Mouse (Mus musculus): Measurements from ENCODE around the gene Olfr243. TPM values are rescaled to one million over a fixed set of nuclear protein-coding genes. Genes with fewer than 3 reads are reported as not detected.
"Not testable (repeated sequence)": the region's sequence is repeated elsewhere in the genome, so short reads cannot be mapped to it uniquely, and the experiment has no call there.

The Olfr243 gene
- polyA plus RNA-seq (2014; fragmentation: Nextera tagmentation; extraction: Ambion mirVana): not detected in 2 replicates

DNA sequence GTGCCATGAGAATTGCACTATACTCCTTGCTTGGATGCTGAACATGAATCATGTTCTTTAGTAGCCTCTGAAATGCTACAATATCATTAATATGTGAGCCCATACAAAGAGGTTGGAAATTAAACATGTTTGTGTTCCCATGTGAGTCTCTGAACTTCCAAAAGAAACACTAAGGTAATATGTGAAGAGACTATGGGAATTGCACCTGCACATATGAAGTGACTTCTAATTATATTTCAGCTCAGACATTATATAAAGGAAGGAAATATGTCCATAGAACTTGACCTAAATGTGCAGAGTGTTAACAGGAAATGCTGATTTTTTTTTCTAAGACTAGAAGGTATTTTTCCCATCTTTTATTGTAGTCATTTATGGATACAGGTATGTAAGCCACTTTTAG lies at the start of gene Olfr243:
Gene Olfr243, plus strand, starts transcription at position 301 of the 400 bp plus-strand sequence.
- Histone ChIP-seq H3K4me1 (ENCODE audit: control insufficient read depth, insufficient read depth, low read length) (no peaks in the 10 kb centered on the region), H3K27ac (replicated peaks; ENCODE audit: low read depth, low read length) (no peak within 1 kb of the TSS), H3K4me2 (ENCODE audit: low read depth, low read length) (no peak within 1 kb of the TSS), H3K9ac (replicated peaks; ENCODE audit: low read length) (no peak within 1 kb of the TSS), H3K36me3 (replicated peaks; ENCODE audit: control insufficient read depth, insufficient read depth, low read depth, low read length) (no peaks in the 10 kb centered on the region), H3K4me3 (ENCODE audit: low read depth, low read length) (no peak within 1 kb of the TSS), H3K9me3 (replicated peaks; ENCODE audit: control insufficient read depth, low read length) (no peaks in the 10 kb centered on the region), H3K27me3 (ENCODE audit: control insufficient read depth, insufficient read depth, low read length) (no peaks in the 10 kb centered on the region)
- no peak for DNase-seq (ENCODE audit: low spot score)
- ATAC-seq (replicated peaks; ENCODE audit: insufficient number of reproducible peaks, low FRiP score, low TSS enrichment, low read depth): no peak

DNA sequence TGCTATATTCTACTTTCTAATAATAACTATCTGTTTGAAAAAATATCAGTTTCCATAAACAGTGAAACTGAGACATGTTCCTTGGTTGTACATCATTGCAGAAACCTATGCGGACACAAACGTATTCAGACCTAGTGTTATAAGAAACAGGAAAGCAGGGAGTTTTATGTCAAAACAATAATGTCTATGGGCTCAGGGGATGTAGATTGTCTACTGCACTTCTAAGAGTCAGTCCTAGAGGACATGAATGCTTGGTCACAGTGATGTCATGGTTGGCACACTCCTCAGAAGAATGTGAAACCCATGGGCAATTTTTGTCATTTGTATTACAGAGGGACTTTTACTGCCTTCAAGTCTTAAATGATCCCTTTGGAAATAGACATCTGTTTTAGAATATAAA lies 43.4 kb upstream of the Olfr243 start, which contains the start of gene Olfr624:
Gene Olfr624, minus strand, starts transcription at position 101 of the 400 bp plus-strand sequence.
- H3K9ac ChIP-seq (replicated peaks; ENCODE audit: low read length): no peak within 1 kb of the TSS
- DNase-seq (ENCODE audit: low spot score): no peak
- no peak for ATAC-seq (replicated peaks; ENCODE audit: insufficient number of reproducible peaks, low FRiP score, low TSS enrichment, low read depth)
- H3K27ac ChIP-seq (replicated peaks; ENCODE audit: low read depth, low read length): no peak within 1 kb of the TSS
- no peaks in the 10 kb centered on the region for H3K27me3 ChIP-seq (ENCODE audit: control insufficient read depth, insufficient read depth, low read length)
- H3K4me1 ChIP-seq (ENCODE audit: control insufficient read depth, insufficient read depth, low read length): no peaks in the 10 kb centered on the region
- H3K9me3 ChIP-seq (replicated peaks; ENCODE audit: control insufficient read depth, low read length): no peaks in the 10 kb centered on the region
- no peaks in the 10 kb centered on the region for H3K36me3 ChIP-seq (replicated peaks; ENCODE audit: control insufficient read depth, insufficient read depth, low read depth, low read length)
- no peak within 1 kb of the TSS for H3K4me3 ChIP-seq (ENCODE audit: low read depth, low read length)
- 96% methylated on average over 2 of the region's 2 CpGs for WGBS
- no peak within 1 kb of the TSS for H3K4me2 ChIP-seq (ENCODE audit: low read depth, low read length)

- no peak within 1 kb of the TSS for H3K27ac ChIP-seq (replicated peaks; ENCODE audit: low read depth, low read length)
Measured at GRCm38 (mm10) chr7:103682420-103682819, 32.1 kb upstream of the Olfr243 start, which contains the start of gene Olfr625-ps1. Gene Olfr625-ps1, plus strand, starts transcription at chr7:103682720.

GRCm38 (mm10) chr7:103699469-103699868 lies 15.0 kb upstream of the Olfr243 start:
- Histone ChIP-seq H3K4me2 (ENCODE audit: low read depth, low read length) (no peak overlapping the region), H3K9me3 (replicated peaks; ENCODE audit: control insufficient read depth, low read length) (no peaks in the 10 kb centered on the region), H3K4me3 (ENCODE audit: low read depth, low read length) (no peak overlapping the region), H3K27ac (replicated peaks; ENCODE audit: low read depth, low read length) (no peak overlapping the region), H3K27me3 (ENCODE audit: control insufficient read depth, insufficient read depth, low read length) (no peaks in the 10 kb centered on the region), H3K9ac (replicated peaks; ENCODE audit: low read length) (no peak overlapping the region), H3K4me1 (ENCODE audit: control insufficient read depth, insufficient read depth, low read length) (no peaks in the 10 kb centered on the region), H3K36me3 (replicated peaks; ENCODE audit: control insufficient read depth, insufficient read depth, low read depth, low read length) (no peaks in the 10 kb centered on the region)
- WGBS: 92% methylated on average over 4 of the region's 4 CpGs
- ATAC-seq (replicated peaks; ENCODE audit: insufficient number of reproducible peaks, low FRiP score, low TSS enrichment, low read depth): no peak
- DNase-seq (ENCODE audit: low spot score): no peak

More at GRCm38 (mm10) chr7:103682420-103682819, 32.1 kb upstream of the Olfr243 start, which contains the start of gene Olfr625-ps1:
- ATAC-seq (replicated peaks; ENCODE audit: insufficient number of reproducible peaks, low FRiP score, low TSS enrichment, low read depth) (no peak), DNase-seq (ENCODE audit: low spot score) (no peak)
- Histone ChIP-seq H3K4me2 (ENCODE audit: low read depth, low read length) (no peak within 1 kb of the TSS), H3K27me3 (ENCODE audit: control insufficient read depth, insufficient read depth, low read length) (no peaks in the 10 kb centered on the region), H3K36me3 (replicated peaks; ENCODE audit: control insufficient read depth, insufficient read depth, low read depth, low read length) (no peaks in the 10 kb centered on the region), H3K9me3 (replicated peaks; ENCODE audit: control insufficient read depth, low read length) (no peaks in the 10 kb centered on the region), H3K4me3 (ENCODE audit: low read depth, low read length) (no peak within 1 kb of the TSS), H3K4me1 (ENCODE audit: control insufficient read depth, insufficient read depth, low read length) (no peaks in the 10 kb centered on the region), H3K9ac (replicated peaks; ENCODE audit: low read length) (no peak within 1 kb of the TSS)

GRCm38 (mm10) chr7:103712024-103712423 lies 2.4 kb upstream of the Olfr243 start:
- Histone ChIP-seq H3K4me2 (ENCODE audit: low read depth, low read length) (no peak overlapping the region), H3K9me3 (replicated peaks; ENCODE audit: control insufficient read depth, low read length) (no peaks in the 10 kb centered on the region), H3K4me1 (ENCODE audit: control insufficient read depth, insufficient read depth, low read length) (no peaks in the 10 kb centered on the region), H3K9ac (replicated peaks; ENCODE audit: low read length) (no peak overlapping the region), H3K27ac (replicated peaks; ENCODE audit: low read depth, low read length) (no peak overlapping the region), H3K4me3 (ENCODE audit: low read depth, low read length) (no peak overlapping the region), H3K27me3 (ENCODE audit: control insufficient read depth, insufficient read depth, low read length) (no peaks in the 10 kb centered on the region), H3K36me3 (replicated peaks; ENCODE audit: control insufficient read depth, insufficient read depth, low read depth, low read length) (no peaks in the 10 kb centered on the region)
- ATAC-seq (replicated peaks; ENCODE audit: insufficient number of reproducible peaks, low FRiP score, low TSS enrichment, low read depth) (no peak), DNase-seq (ENCODE audit: low spot score) (no peak)
- WGBS: 28% methylated on average over 2 of the region's 2 CpGs

DNA sequence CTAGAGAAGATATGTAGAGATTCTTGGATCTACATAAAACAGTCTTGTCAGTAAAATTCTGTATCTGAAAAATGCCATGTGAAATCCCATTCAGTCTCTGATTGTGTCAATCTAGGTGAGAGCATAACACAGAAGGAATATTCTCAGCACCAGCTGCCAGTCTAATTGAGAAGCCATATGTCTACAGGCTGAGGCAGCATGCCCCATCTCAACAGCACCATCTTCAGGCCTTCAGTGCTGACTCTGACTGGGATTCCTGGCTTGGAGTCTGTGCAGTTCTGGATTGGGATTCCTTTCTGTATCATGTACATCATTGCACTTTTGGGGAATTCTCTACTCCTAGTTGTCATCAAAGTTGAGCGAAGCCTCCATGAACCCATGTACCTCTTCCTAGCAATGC lies 1.9 kb downstream of the Olfr243 start:
- not testable (repeated sequence) for H3K9me3 ChIP-seq (replicated peaks; ENCODE audit: control insufficient read depth, low read length); H3K36me3 ChIP-seq (replicated peaks; ENCODE audit: control insufficient read depth, insufficient read depth, low read depth, low read length); H3K27me3 ChIP-seq (ENCODE audit: control insufficient read depth, insufficient read depth, low read length); DNase-seq (ENCODE audit: low spot score); H3K4me3 ChIP-seq (ENCODE audit: low read depth, low read length); H3K27ac ChIP-seq (replicated peaks; ENCODE audit: low read depth, low read length); H3K4me1 ChIP-seq (ENCODE audit: control insufficient read depth, insufficient read depth, low read length); H3K9ac ChIP-seq (replicated peaks; ENCODE audit: low read length); H3K4me2 ChIP-seq (ENCODE audit: low read depth, low read length); ATAC-seq (replicated peaks; ENCODE audit: insufficient number of reproducible peaks, low FRiP score, low TSS enrichment, low read depth)
- WGBS: 88% methylated on average over 1 of the region's 1 CpGs

- no peak within 1 kb of the TSS for H3K4me2 ChIP-seq (ENCODE audit: low read depth, low read length)
- WGBS: 91% methylated on average over 1 of the region's 1 CpGs
Measured at GRCm38 (mm10) chr7:103730074-103730473, 15.6 kb downstream of the Olfr243 start, which contains the start of gene Olfr628. Gene Olfr628, plus strand, starts transcription at chr7:103730374.

GRCm38 (mm10) chr7:103744843-103745242 lies 30.4 kb downstream of the Olfr243 start, which contains the start of gene Olfr629:
Gene Olfr629, minus strand, starts transcription at chr7:103744943.
- Histone ChIP-seq H3K27me3 (ENCODE audit: control insufficient read depth, insufficient read depth, low read length) (no peaks in the 10 kb centered on the region), H3K4me1 (ENCODE audit: control insufficient read depth, insufficient read depth, low read length) (no peaks in the 10 kb centered on the region), H3K36me3 (replicated peaks; ENCODE audit: control insufficient read depth, insufficient read depth, low read depth, low read length) (no peaks in the 10 kb centered on the region), H3K9ac (replicated peaks; ENCODE audit: low read length) (no peak within 1 kb of the TSS), H3K4me2 (ENCODE audit: low read depth, low read length) (no peak within 1 kb of the TSS), H3K9me3 (replicated peaks; ENCODE audit: control insufficient read depth, low read length) (no peaks in the 10 kb centered on the region), H3K27ac (replicated peaks; ENCODE audit: low read depth, low read length) (no peak within 1 kb of the TSS), H3K4me3 (ENCODE audit: low read depth, low read length) (no peak within 1 kb of the TSS)
- WGBS: 80% methylated on average over 2 of the region's 2 CpGs
- DNase-seq (ENCODE audit: low spot score) (no peak), ATAC-seq (replicated peaks; ENCODE audit: insufficient number of reproducible peaks, low FRiP score, low TSS enrichment, low read depth) (no peak)

More at GRCm38 (mm10) chr7:103730074-103730473, 15.6 kb downstream of the Olfr243 start, which contains the start of gene Olfr628:
- ATAC-seq (replicated peaks; ENCODE audit: insufficient number of reproducible peaks, low FRiP score, low TSS enrichment, low read depth): no peak
- Histone ChIP-seq H3K4me3 (ENCODE audit: low read depth, low read length) (no peak within 1 kb of the TSS), H3K36me3 (replicated peaks; ENCODE audit: control insufficient read depth, insufficient read depth, low read depth, low read length) (no peaks in the 10 kb centered on the region), H3K9ac (replicated peaks; ENCODE audit: low read length) (no peak within 1 kb of the TSS), H3K27ac (replicated peaks; ENCODE audit: low read depth, low read length) (no peak within 1 kb of the TSS), H3K4me1 (ENCODE audit: control insufficient read depth, insufficient read depth, low read length) (no peaks in the 10 kb centered on the region), H3K9me3 (replicated peaks; ENCODE audit: control insufficient read depth, low read length) (no peaks in the 10 kb centered on the region), H3K27me3 (ENCODE audit: control insufficient read depth, insufficient read depth, low read length) (no peaks in the 10 kb centered on the region)
- DNase-seq (ENCODE audit: low spot score): no peak
